Mouse (Mus musculus): Measurements from ENCODE around the gene Mmp25. TPM values are rescaled to one million over a fixed set of nuclear protein-coding genes. Genes with fewer than 3 reads are reported as not detected.

The Mmp25 gene
- polyA plus RNA-seq, 1 experiment: 0.36 TPM

DNA sequence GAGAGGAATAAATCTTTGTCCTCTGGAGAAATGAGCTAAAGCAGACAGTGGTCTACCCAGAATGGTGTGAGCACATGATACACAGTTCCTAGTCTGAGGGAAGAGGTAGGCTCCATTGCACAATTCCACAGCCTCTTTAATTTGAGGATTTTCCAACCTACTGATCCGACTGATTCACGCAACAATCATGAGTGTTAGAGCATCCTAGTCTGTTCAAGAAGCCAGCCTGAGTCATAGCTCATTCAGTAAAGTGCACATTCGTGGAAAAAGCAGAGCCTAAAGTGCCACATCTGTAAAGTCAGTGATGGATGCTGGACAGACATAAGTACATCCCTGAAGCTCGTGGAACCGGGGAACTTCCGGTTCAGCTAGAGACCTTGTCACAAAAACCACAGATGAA is 6.3 kb upstream of the Mmp25 start:
- Histone ChIP-seq H3K27ac (ENCODE audit: control insufficient read depth, insufficient read depth, low read depth, low read length) (no peak overlapping the region), H3K27me3 (ENCODE audit: control insufficient read depth, insufficient read depth, low read length) (no peaks in the 10 kb centered on the region), H3K4me1 (ENCODE audit: control insufficient read depth, insufficient read depth, low read length) (no peaks in the 10 kb centered on the region), H3K36me3 (ENCODE audit: control insufficient read depth, insufficient read depth, low read length) (no peaks in the 10 kb centered on the region), H3K4me3 (ENCODE audit: control insufficient read depth, low read depth, low read length) (no peak overlapping the region)
- TF ChIP-seq CTCF (IDR thresholded peaks at IDR 0.05; ENCODE audit: control insufficient read depth, insufficient read depth, insufficient replicate concordance, low read depth, low read length) (no peak), POLR2A (IDR thresholded peaks at IDR 0.05; ENCODE audit: control insufficient read depth, low read depth, low read length) (no peak)

DNA sequence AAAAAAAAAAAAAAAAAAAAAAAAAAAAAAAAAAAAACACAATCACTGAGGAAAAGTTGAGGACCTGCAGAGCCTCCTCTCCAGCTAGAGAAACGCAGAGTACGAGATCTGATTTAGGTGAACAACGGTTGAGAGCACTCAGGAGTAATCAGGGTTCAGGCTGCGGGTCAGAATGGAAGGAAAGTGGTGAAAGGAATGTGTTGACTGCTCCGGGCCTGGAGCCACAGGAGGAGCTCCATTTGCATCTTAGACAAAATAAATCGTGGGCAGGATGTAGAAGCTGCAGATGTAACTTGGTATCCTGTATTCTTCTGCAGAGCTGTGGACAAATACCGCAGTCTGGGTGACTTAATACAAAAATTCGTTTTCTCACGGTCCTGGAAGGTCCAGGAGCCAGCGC is 817 bp upstream of the Mmp25 start:
- TF ChIP-seq CTCF (IDR thresholded peaks at IDR 0.05; ENCODE audit: control insufficient read depth, insufficient read depth, insufficient replicate concordance, low read depth, low read length) (no peak), POLR2A (IDR thresholded peaks at IDR 0.05; ENCODE audit: control insufficient read depth, low read depth, low read length) (no peak)
- H3K36me3 ChIP-seq (ENCODE audit: control insufficient read depth, insufficient read depth, low read length): no peaks in the 10 kb centered on the region
- peaks cover 3% of the 10 kb centered on the region; the same call in 1 of the 2 replicates for H3K27me3 ChIP-seq (ENCODE audit: control insufficient read depth, insufficient read depth, low read length)
- H3K4me3 ChIP-seq (ENCODE audit: control insufficient read depth, low read depth, low read length): no peak overlapping the region
- H3K4me1 ChIP-seq (ENCODE audit: control insufficient read depth, insufficient read depth, low read length): peaks cover 14% of the 10 kb centered on the region
- H3K27ac ChIP-seq (ENCODE audit: control insufficient read depth, insufficient read depth, low read depth, low read length): no peak overlapping the region

DNA sequence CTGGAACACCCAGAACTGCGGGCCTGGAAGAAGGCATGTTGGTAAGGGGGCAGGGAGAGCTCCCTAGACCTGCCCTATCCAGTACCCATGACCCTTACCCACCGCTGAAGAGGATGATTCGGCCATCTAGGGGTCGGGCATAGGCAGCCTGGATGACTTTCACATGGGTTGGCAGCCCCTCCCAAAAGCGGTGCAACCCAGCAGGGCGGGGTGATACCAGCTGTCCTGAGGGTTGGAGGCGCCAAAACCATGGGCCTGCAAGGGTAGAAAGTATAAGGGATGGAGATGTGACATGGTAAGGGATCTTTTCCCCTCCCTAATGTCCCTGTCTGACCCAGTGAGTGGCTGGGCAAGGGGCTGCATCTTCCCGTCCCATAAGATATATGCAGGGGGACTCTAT is 13.8 kb downstream of the Mmp25 start:
- Histone ChIP-seq H3K4me1 (ENCODE audit: control insufficient read depth, insufficient read depth, low read length) (peaks cover 11% of the 10 kb centered on the region), H3K36me3 (ENCODE audit: control insufficient read depth, insufficient read depth, low read length) (no peaks in the 10 kb centered on the region), H3K27ac (ENCODE audit: control insufficient read depth, insufficient read depth, low read depth, low read length) (no peak overlapping the region), H3K27me3 (ENCODE audit: control insufficient read depth, insufficient read depth, low read length) (no peaks in the 10 kb centered on the region), H3K4me3 (ENCODE audit: control insufficient read depth, low read depth, low read length) (no peak overlapping the region)
- TF ChIP-seq POLR2A (IDR thresholded peaks at IDR 0.05; ENCODE audit: control insufficient read depth, low read depth, low read length): no peak
- TF ChIP-seq CTCF (IDR thresholded peaks at IDR 0.05; ENCODE audit: control insufficient read depth, insufficient read depth, insufficient replicate concordance, low read depth, low read length): no peak

DNA sequence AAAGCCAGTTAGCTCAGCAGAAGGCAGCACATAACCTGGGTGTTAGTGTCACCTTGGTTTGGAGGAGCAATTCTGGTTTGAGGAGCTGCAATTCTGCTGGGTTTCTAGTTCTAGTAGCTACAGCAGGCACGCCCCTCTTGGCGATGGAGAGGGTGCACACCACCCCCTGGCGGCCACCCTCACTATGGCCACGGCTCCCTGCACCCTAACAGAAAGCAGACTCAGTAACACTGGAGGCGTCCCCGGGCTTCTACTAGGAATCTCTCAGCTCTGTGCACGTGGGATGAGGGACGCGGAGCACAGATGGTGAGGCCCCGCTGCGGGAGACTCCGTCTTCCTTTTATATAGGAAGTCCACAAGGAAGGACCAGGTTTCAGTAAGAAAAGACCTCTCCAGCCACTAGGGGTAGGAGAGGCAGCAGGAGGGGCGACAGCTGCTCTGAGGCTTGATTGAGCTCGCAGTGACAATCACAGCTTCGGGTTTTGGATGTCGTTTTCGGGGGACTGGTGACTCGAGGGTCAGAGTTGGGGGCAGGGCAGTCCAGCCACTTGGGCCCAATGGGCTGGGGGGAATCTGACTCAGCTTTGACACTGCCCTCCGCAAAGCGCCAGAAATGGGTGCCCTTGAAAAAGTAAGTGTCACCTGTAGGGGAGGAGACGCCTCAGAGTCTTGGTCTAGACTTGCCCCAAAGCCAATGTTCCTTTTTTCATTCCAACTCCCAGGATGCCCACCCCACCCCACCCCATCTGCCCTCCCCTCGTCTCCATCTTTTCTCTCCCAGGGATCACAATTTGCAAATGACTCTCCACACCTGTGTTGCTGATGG is 14.7 kb downstream of the Mmp25 start:
- Histone ChIP-seq H3K4me1 (ENCODE audit: control insufficient read depth, insufficient read depth, low read length) (peaks cover 11% of the 10 kb centered on the region), H3K27me3 (ENCODE audit: control insufficient read depth, insufficient read depth, low read length) (no peaks in the 10 kb centered on the region), H3K27ac (ENCODE audit: control insufficient read depth, insufficient read depth, low read depth, low read length) (no peak overlapping the region), H3K4me3 (ENCODE audit: control insufficient read depth, low read depth, low read length) (peak overlapping the region; percentile 25), H3K36me3 (ENCODE audit: control insufficient read depth, insufficient read depth, low read length) (no peaks in the 10 kb centered on the region)
- TF ChIP-seq POLR2A (IDR thresholded peaks at IDR 0.05; ENCODE audit: control insufficient read depth, low read depth, low read length) (no peak), CTCF (IDR thresholded peaks at IDR 0.05; ENCODE audit: control insufficient read depth, insufficient read depth, insufficient replicate concordance, low read depth, low read length) (peak; percentile 78; the same call in 1 of the 2 replicates)

DNA sequence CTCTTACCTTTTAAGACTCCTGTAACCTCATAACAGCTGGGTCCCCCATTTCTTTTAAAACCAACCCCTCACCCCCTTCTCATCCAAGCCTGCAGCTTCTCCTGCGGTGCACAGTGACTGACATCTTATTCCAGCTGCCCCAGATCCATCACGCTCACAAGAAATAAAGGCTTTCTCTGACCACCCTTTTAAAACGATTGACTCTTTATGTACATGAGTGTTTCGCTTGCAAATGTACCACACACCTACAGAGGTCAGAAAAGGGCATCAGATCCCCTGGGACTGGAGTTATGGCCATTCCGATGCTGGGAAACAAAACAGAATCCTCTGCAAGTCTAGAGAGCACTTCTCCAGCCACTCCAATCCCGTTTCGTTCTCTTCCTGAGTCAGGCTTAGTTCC is 17.3 kb downstream of the Mmp25 start:
- Histone ChIP-seq H3K27ac (ENCODE audit: control insufficient read depth, insufficient read depth, low read depth, low read length) (no peak overlapping the region), H3K4me1 (ENCODE audit: control insufficient read depth, insufficient read depth, low read length) (peaks cover 11% of the 10 kb centered on the region), H3K27me3 (ENCODE audit: control insufficient read depth, insufficient read depth, low read length) (no peaks in the 10 kb centered on the region), H3K36me3 (ENCODE audit: control insufficient read depth, insufficient read depth, low read length) (no peaks in the 10 kb centered on the region), H3K4me3 (ENCODE audit: control insufficient read depth, low read depth, low read length) (no peak overlapping the region)
- TF ChIP-seq POLR2A (IDR thresholded peaks at IDR 0.05; ENCODE audit: control insufficient read depth, low read depth, low read length) (no peak), CTCF (IDR thresholded peaks at IDR 0.05; ENCODE audit: control insufficient read depth, insufficient read depth, insufficient replicate concordance, low read depth, low read length) (no peak)

DNA sequence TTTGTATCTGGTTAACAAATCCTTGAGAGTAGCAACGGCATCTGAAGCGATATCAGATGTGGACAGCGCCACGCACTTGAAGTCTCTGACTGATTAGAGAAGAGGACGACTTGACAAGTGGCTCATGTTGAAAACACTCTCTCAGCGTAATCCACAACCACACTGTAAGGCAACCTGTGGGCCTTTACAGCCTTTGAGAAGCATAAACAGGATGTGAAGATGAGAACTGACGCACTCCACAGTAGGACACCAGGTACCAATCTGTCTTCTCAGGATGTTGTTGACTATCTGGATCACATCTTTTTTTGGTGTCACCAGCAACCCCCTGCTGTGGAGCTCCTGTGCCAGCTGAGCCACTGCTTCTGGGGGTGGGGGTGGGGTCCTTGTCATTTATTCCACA is 24.7 kb downstream of the Mmp25 start:
- TF ChIP-seq POLR2A (IDR thresholded peaks at IDR 0.05; ENCODE audit: control insufficient read depth, low read depth, low read length) (no peak), CTCF (IDR thresholded peaks at IDR 0.05; ENCODE audit: control insufficient read depth, insufficient read depth, insufficient replicate concordance, low read depth, low read length) (no peak)
- Histone ChIP-seq H3K27me3 (ENCODE audit: control insufficient read depth, insufficient read depth, low read length) (no peaks in the 10 kb centered on the region), H3K4me3 (ENCODE audit: control insufficient read depth, low read depth, low read length) (no peak overlapping the region), H3K27ac (ENCODE audit: control insufficient read depth, insufficient read depth, low read depth, low read length) (no peak overlapping the region), H3K4me1 (ENCODE audit: control insufficient read depth, insufficient read depth, low read length) (no peaks in the 10 kb centered on the region), H3K36me3 (ENCODE audit: control insufficient read depth, insufficient read depth, low read length) (no peaks in the 10 kb centered on the region)

DNA sequence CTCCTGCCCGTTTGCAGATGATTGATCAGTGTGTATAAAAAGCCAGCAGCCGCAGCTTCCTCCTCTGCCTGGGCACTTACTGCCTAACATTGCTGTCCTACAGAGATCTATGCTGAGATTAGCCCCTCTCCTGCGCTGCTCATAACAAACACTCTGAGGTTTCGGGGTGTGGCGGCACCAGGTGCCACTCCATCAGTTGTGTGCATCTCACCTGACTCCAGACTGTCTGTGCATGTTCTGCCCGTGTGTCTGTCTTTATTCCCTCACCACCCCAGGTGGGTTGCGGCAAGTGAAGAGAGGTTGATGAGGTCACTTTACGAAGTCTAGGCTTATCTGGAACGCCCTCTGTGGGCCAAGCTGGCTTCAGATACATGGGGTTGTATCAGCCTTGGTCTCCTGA is 28.0 kb downstream of the Mmp25 start:
- no peaks in the 10 kb centered on the region for H3K4me1 ChIP-seq (ENCODE audit: control insufficient read depth, insufficient read depth, low read length)
- H3K4me3 ChIP-seq (ENCODE audit: control insufficient read depth, low read depth, low read length): no peak overlapping the region
- no peak overlapping the region for H3K27ac ChIP-seq (ENCODE audit: control insufficient read depth, insufficient read depth, low read depth, low read length)
- no peaks in the 10 kb centered on the region for H3K36me3 ChIP-seq (ENCODE audit: control insufficient read depth, insufficient read depth, low read length)
- TF ChIP-seq CTCF (IDR thresholded peaks at IDR 0.05; ENCODE audit: control insufficient read depth, insufficient read depth, insufficient replicate concordance, low read depth, low read length) (no peak), POLR2A (IDR thresholded peaks at IDR 0.05; ENCODE audit: control insufficient read depth, low read depth, low read length) (no peak)
- no peaks in the 10 kb centered on the region for H3K27me3 ChIP-seq (ENCODE audit: control insufficient read depth, insufficient read depth, low read length)

All from testis, adult 2 months (tissue).